Mouse (Mus musculus) liver, embryonic 13.5 days (tissue): ENCODE measurements around the gene Tex26. TPM values are rescaled to one million over a fixed set of nuclear protein-coding genes. Genes with fewer than 3 reads are reported as not detected.

Experiments
- ATAC-seq: fragments of 200-750 bp; cut with Nextera tagmentation; 2 replicates; pipeline ENCODE4 v1.8.0; 2017; ENCODE audit warnings: low read depth, mild to moderate bottlenecking, moderate number of reproducible peaks, moderate library complexity
- DNase-seq: peaks from one replicate; pipeline ENCODE4 v3.0.0; 2022
- H3K27ac ChIP-seq: fragments of 300-500 bp; sonication (generic); 2 replicates; pipeline ENCODE4 v1.5.1; 2015; ENCODE audit warnings: moderate library complexity, mild to moderate bottlenecking, inconsistent platforms
- H3K27me3 ChIP-seq: fragments of 300-500 bp; sonication (generic); 2 replicates; pipeline ENCODE4 v1.6.1; 2015; ENCODE audit warnings: mild to moderate bottlenecking, inconsistent platforms
- H3K36me3 ChIP-seq: fragments of 300-500 bp; sonication (generic); 2 replicates; pipeline ENCODE4 v1.6.1; 2015; ENCODE audit warnings: mild to moderate bottlenecking, inconsistent platforms
- H3K4me1 ChIP-seq: fragments of 300-500 bp; sonication (generic); replicated peaks from 2 replicates; pipeline ENCODE4 v1.6.1; 2015; ENCODE audit warnings: inconsistent platforms
- H3K4me2 ChIP-seq: fragments of 300-500 bp; sonication (generic); 2 replicates; pipeline ENCODE4 v1.6.1; 2015; ENCODE audit warnings: inconsistent platforms, mild to moderate bottlenecking, moderate library complexity
- H3K4me3 ChIP-seq: fragments of 300-500 bp; sonication (generic); replicated peaks from 2 replicates; pipeline ENCODE4 v1.5.1; 2015; ENCODE audit warnings: mild to moderate bottlenecking, inconsistent platforms
- H3K9ac ChIP-seq: fragments of 300-500 bp; sonication (generic); 2 replicates; pipeline ENCODE4 v1.6.1; 2015; ENCODE audit warnings: mild to moderate bottlenecking, inconsistent platforms
- H3K9me3 ChIP-seq: fragments of 300-500 bp; sonication (generic); replicated peaks from 2 replicates; pipeline ENCODE4 v1.6.1; 2016; ENCODE audit warnings: inconsistent platforms
- WGBS: fragments of 180-500 bp; shearing (Covaris S2); methylation state at CpG from one replicate; pipeline ENCODE4 v1.1.7; 2015; ENCODE audit not compliant: insufficient replicate concordance; 5-methylcytosine and 5-hydroxymethylcytosine counted together
- polyA plus RNA-seq: library from polyadenylated mRNA; unstranded; fragments of >200 nt; fragmentation: Nextera tagmentation; extraction: Ambion mirVana; gene quantifications from 2 replicates; pipeline ENCODE4 v1.2.1, GENCODE M21; 2015

Tex26 gene
- polyA plus RNA-seq, 1 experiment from 2014 or later: 0.10 TPM

GRCm38 (mm10) chr5:149490275-149490674, 50.8 kb downstream of the Tex26 start:
- no peak overlapping the region for H3K4me2 ChIP-seq
- H3K27me3 ChIP-seq: no peaks in the 10 kb centered on the region
- H3K27ac ChIP-seq: no peak overlapping the region
- no peak overlapping the region for H3K4me3 ChIP-seq
- DNase-seq (no peak), ATAC-seq (no peak)
- 70% methylated on average over 15 of the region's 15 CpGs for WGBS
- no peaks in the 10 kb centered on the region for H3K36me3 ChIP-seq
- no peaks in the 10 kb centered on the region for H3K9me3 ChIP-seq
- H3K9ac ChIP-seq: no peak overlapping the region
- H3K4me1 ChIP-seq: no peaks in the 10 kb centered on the region

GRCm38 (mm10) chr5:149495655-149496054, 56.2 kb downstream of the Tex26 start:
- no peaks in the 10 kb centered on the region for H3K4me1 ChIP-seq
- H3K4me3 ChIP-seq: no peak overlapping the region
- H3K27ac ChIP-seq: no peak overlapping the region
- H3K9me3 ChIP-seq: no peaks in the 10 kb centered on the region
- H3K27me3 ChIP-seq: no peaks in the 10 kb centered on the region
- no peak overlapping the region for H3K9ac ChIP-seq
- H3K36me3 ChIP-seq: no peaks in the 10 kb centered on the region
- no peak for DNase-seq
- 42% methylated on average over 6 of the region's 6 CpGs for WGBS
- ATAC-seq: no peak
- no peak overlapping the region for H3K4me2 ChIP-seq

GRCm38 (mm10) chr5:149496401-149497066, 57.1 kb downstream of the Tex26 start:
- DNase-seq (no peak), ATAC-seq (no peak)
- no peak overlapping the region for H3K27ac ChIP-seq
- H3K9me3 ChIP-seq: no peaks in the 10 kb centered on the region
- H3K4me1 ChIP-seq: no peaks in the 10 kb centered on the region
- H3K4me3 ChIP-seq: no peak overlapping the region
- WGBS: 68% methylated on average over 12 of the region's 12 CpGs
- H3K36me3 ChIP-seq: no peaks in the 10 kb centered on the region
- H3K9ac ChIP-seq: no peak overlapping the region
- no peak overlapping the region for H3K4me2 ChIP-seq
- no peaks in the 10 kb centered on the region for H3K27me3 ChIP-seq

- H3K9ac ChIP-seq: no peak overlapping the region
- DNase-seq: no peak
- no peaks in the 10 kb centered on the region for H3K36me3 ChIP-seq
- no peak overlapping the region for H3K4me3 ChIP-seq
- no peaks in the 10 kb centered on the region for H3K27me3 ChIP-seq
- H3K9me3 ChIP-seq: no peaks in the 10 kb centered on the region
- no peaks in the 10 kb centered on the region for H3K4me1 ChIP-seq
- WGBS: 54% methylated on average over 4 of the region's 4 CpGs
- ATAC-seq: no peak
- no peak overlapping the region for H3K4me2 ChIP-seq
- no peak overlapping the region for H3K27ac ChIP-seq
Measured at GRCm38 (mm10) chr5:149499936-149500335, 60.5 kb downstream of the Tex26 start.

- no peak for DNase-seq
- H3K9ac ChIP-seq: no peak overlapping the region
- no peak overlapping the region for H3K4me2 ChIP-seq
- H3K9me3 ChIP-seq: no peaks in the 10 kb centered on the region
- no peak overlapping the region for H3K4me3 ChIP-seq
- no peaks in the 10 kb centered on the region for H3K27me3 ChIP-seq
- H3K27ac ChIP-seq: no peak overlapping the region
- no peaks in the 10 kb centered on the region for H3K36me3 ChIP-seq
- no peaks in the 10 kb centered on the region for H3K4me1 ChIP-seq
- ATAC-seq: no peak
- WGBS: 79% methylated on average over 23 of the region's 23 CpGs
Measured at GRCm38 (mm10) chr5:149503423-149504175, 64.1 kb downstream of the Tex26 start.

- Histone ChIP-seq H3K4me3 (no peak overlapping the region), H3K27me3 (no peaks in the 10 kb centered on the region), H3K9ac (no peak overlapping the region), H3K4me2 (no peak overlapping the region), H3K27ac (no peak overlapping the region), H3K9me3 (no peaks in the 10 kb centered on the region), H3K36me3 (no peaks in the 10 kb centered on the region), H3K4me1 (no peaks in the 10 kb centered on the region)
- no peak for ATAC-seq
- no peak for DNase-seq
- 72% methylated on average over 8 of the region's 8 CpGs for WGBS
Measured at GRCm38 (mm10) chr5:149504985-149505384, 65.5 kb downstream of the Tex26 start.

- 90% methylated on average over 2 of the region's 2 CpGs for WGBS
- no peaks in the 10 kb centered on the region for H3K9me3 ChIP-seq
- no peaks in the 10 kb centered on the region for H3K4me1 ChIP-seq
- DNase-seq (no peak), ATAC-seq (no peak)
- H3K9ac ChIP-seq: no peak overlapping the region
- H3K27ac ChIP-seq: no peak overlapping the region
- H3K36me3 ChIP-seq: no peaks in the 10 kb centered on the region
- H3K27me3 ChIP-seq: no peaks in the 10 kb centered on the region
- no peak overlapping the region for H3K4me2 ChIP-seq
- H3K4me3 ChIP-seq: no peak overlapping the region
Measured at GRCm38 (mm10) chr5:149506033-149506432, 66.6 kb downstream of the Tex26 start.

GRCm38 (mm10) chr5:149508094-149509029, 68.9 kb downstream of the Tex26 start:
- DNase-seq (no peak), ATAC-seq (no peak)
- Histone ChIP-seq H3K4me1 (no peaks in the 10 kb centered on the region), H3K27ac (no peak overlapping the region), H3K9me3 (no peaks in the 10 kb centered on the region), H3K4me2 (no peak overlapping the region), H3K4me3 (no peak overlapping the region), H3K9ac (no peak overlapping the region), H3K36me3 (no peaks in the 10 kb centered on the region), H3K27me3 (no peaks in the 10 kb centered on the region)
- WGBS: 50% methylated on average over 20 of the region's 20 CpGs

GRCm38 (mm10) chr5:149510323-149510722, 70.9 kb downstream of the Tex26 start:
- Histone ChIP-seq H3K27me3 (no peaks in the 10 kb centered on the region), H3K9me3 (no peaks in the 10 kb centered on the region), H3K4me3 (no peak overlapping the region), H3K36me3 (no peaks in the 10 kb centered on the region), H3K4me2 (no peak overlapping the region), H3K9ac (no peak overlapping the region), H3K4me1 (no peaks in the 10 kb centered on the region), H3K27ac (no peak overlapping the region)
- 76% methylated on average over 13 of the region's 13 CpGs for WGBS
- no peak for DNase-seq
- ATAC-seq: no peak

GRCm38 (mm10) chr5:149512695-149513094, 73.2 kb downstream of the Tex26 start:
- H3K4me3 ChIP-seq: no peak overlapping the region
- no peaks in the 10 kb centered on the region for H3K4me1 ChIP-seq
- no peaks in the 10 kb centered on the region for H3K36me3 ChIP-seq
- no peaks in the 10 kb centered on the region for H3K27me3 ChIP-seq
- H3K27ac ChIP-seq: no peak overlapping the region
- ATAC-seq (no peak), DNase-seq (no peak)
- WGBS: 35% methylated on average over 3 of the region's 3 CpGs
- H3K4me2 ChIP-seq: no peak overlapping the region
- no peak overlapping the region for H3K9ac ChIP-seq
- no peaks in the 10 kb centered on the region for H3K9me3 ChIP-seq

- H3K27me3 ChIP-seq: no peaks in the 10 kb centered on the region
- H3K9ac ChIP-seq: no peak overlapping the region
- no peak overlapping the region for H3K4me3 ChIP-seq
- no peak for ATAC-seq
- H3K27ac ChIP-seq: no peak overlapping the region
- no peaks in the 10 kb centered on the region for H3K9me3 ChIP-seq
- no peaks in the 10 kb centered on the region for H3K4me1 ChIP-seq
- H3K4me2 ChIP-seq: no peak overlapping the region
- no peak for DNase-seq
- 54% methylated on average over 9 of the region's 9 CpGs for WGBS
- H3K36me3 ChIP-seq: no peaks in the 10 kb centered on the region
Measured at GRCm38 (mm10) chr5:149513438-149514086, 74.1 kb downstream of the Tex26 start.
